Mouse (Mus musculus) liver, postnatal 0 days (tissue): ENCODE measurements around the gene Sp100.

Source experiments
- CTCF ChIP-seq: sonication (generic); IDR thresholded peaks from 2 replicates; pipeline ENCODE4 v1.5.1; 2016; ENCODE audit warnings: antibody characterized with exemption, low read depth
- EP300 ChIP-seq: IDR thresholded peaks from 2 replicates; pipeline ENCODE4 v1.6.1; 2016; ENCODE audit warnings: antibody characterized with exemption, low read depth, mild to moderate bottlenecking

DNA sequence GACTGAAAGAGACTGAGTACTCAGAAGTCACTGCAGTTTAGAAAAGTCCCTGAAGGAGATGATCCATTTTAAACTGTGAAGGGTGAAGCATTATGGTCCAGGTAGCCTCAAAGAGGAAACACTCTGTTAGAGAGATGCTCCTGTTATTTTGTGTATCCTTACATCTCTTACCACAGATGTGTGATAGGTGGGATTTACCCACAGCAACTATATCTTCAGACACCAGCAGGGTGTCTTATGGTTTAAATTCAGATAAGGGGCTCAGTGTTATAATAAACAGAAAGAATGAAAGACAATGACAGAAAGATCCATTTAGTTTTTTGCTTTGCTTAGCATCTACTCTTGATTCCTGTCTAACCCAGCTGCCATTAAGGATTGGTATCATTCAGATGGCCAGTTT lies 14.5 kb downstream of the Sp100 start:
- no peak for TF ChIP-seq EP300
- no peak for TF ChIP-seq CTCF
